Mouse (Mus musculus) cerebellum, adult 2 months (tissue): ENCODE measurements around the gene Ech1.

Source experiments
- CTCF ChIP-seq: fragments of 200-500 bp; IDR thresholded peaks from 2 replicates; pipeline ENCODE4 v1.5.1; 2011; ENCODE audit warnings: low read depth, mild to moderate bottlenecking, control low read depth, low read length, moderate library complexity, borderline replicate concordance; ENCODE audit not compliant: insufficient read depth
- POLR2A ChIP-seq: fragments of 200-500 bp; IDR thresholded peaks from 2 replicates; pipeline ENCODE4 v1.6.1; 2011; ENCODE audit warnings: low read length, control low read depth, borderline replicate concordance; ENCODE audit not compliant: insufficient read depth

DNA sequence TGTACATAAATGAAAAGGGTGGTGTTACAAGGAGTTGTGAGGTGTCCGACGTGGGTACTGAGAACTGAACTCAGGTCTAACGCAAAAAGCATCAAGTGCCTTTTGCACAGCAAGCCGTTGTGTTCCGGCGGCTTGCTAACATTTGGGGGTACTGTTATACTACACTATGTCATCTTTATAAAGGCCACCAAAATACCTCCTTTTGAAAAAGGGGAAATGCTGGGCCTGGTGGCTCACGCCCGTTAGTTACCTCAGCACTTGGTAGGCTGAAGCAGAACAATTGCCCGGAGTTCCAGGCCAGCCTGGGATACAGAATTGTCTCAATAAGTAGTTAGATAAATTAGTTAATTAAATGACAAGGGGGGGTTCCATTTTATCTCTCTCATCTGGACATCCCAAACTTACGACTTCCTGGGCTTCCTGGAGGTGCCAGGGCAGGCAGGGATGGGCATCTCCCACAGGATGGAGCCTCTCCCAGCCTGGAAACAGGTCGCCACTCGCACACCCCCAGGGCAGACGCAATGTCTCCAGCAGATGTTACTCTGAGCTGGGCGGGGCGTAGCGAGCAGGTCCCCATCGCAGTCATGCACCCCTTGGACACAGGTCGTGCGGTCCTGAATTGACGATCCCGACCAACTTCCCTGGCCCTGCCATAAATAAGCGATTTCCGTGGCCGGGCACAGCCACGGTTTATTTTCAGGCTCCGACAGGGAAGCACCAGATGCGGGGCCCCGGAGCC, 41.9 kb downstream of the Ech1 start:
- TF ChIP-seq POLR2A, result no peak
- no peak for TF ChIP-seq CTCF
